Mouse (Mus musculus) lung, embryonic 16.5 days (tissue): ENCODE measurements around the gene Dnajb13. TPM values are rescaled to one million over a fixed set of nuclear protein-coding genes. Genes with fewer than 3 reads are reported as not detected.
"Not testable (repeated sequence)": the region's sequence is repeated elsewhere in the genome, so short reads cannot be mapped to it uniquely, and the experiment has no call there.

Experiments
- ATAC-seq: fragments of 200-750 bp; cut with Nextera tagmentation; 2 replicates; pipeline ENCODE4 v1.8.0; 2017; ENCODE audit warnings: low read depth, mild to moderate bottlenecking, moderate library complexity
- H3K27ac ChIP-seq: fragments of 300-500 bp; sonication (generic); 2 replicates; pipeline ENCODE4 v1.5.1; 2014; ENCODE audit warnings: mild to moderate bottlenecking, control low read depth, low read length
- H3K27me3 ChIP-seq: fragments of 300-500 bp; sonication (generic); 2 replicates; pipeline ENCODE4 v1.6.1; 2014; ENCODE audit warnings: low read depth, low read length, mixed read lengths; ENCODE audit not compliant: control insufficient read depth, insufficient read depth
- H3K36me3 ChIP-seq: fragments of 300-500 bp; sonication (generic); 2 replicates; pipeline ENCODE4 v1.6.1; 2014; ENCODE audit warnings: low read length; ENCODE audit not compliant: control insufficient read depth, insufficient read depth
- H3K4me1 ChIP-seq: fragments of 300-500 bp; sonication (generic); replicated peaks from 2 replicates; pipeline ENCODE4 v1.6.1; 2014; ENCODE audit warnings: low read length, mixed read lengths; ENCODE audit not compliant: control insufficient read depth, insufficient read depth
- H3K4me2 ChIP-seq: fragments of 300-500 bp; sonication (generic); 2 replicates; pipeline ENCODE4 v1.6.1; 2014; ENCODE audit warnings: low read depth, low read length, control low read depth
- H3K4me3 ChIP-seq: fragments of 300-500 bp; sonication (generic); 2 replicates; pipeline ENCODE4 v1.5.1; 2014; ENCODE audit warnings: mild to moderate bottlenecking, low read length, control low read depth
- H3K9ac ChIP-seq: fragments of 300-500 bp; sonication (generic); 2 replicates; pipeline ENCODE4 v1.6.1; 2014; ENCODE audit warnings: low read length, control low read depth
- H3K9me3 ChIP-seq: fragments of 300-500 bp; sonication (generic); 2 replicates; pipeline ENCODE4 v1.6.1; 2016; ENCODE audit warnings: low read length; ENCODE audit not compliant: control insufficient read depth
- WGBS: fragments of 180-500 bp; shearing (Covaris S2); extraction: QIAGEN DNeasy Blood & Tissue Kit; methylation state at CpG from one replicate; pipeline ENCODE4 v1.1.7; 2014; 5-methylcytosine and 5-hydroxymethylcytosine counted together
- polyA plus RNA-seq: library from polyadenylated mRNA; unstranded; fragments of >200 nt; fragmentation: Nextera tagmentation; extraction: Ambion mirVana; gene quantifications from 2 replicates; pipeline ENCODE4 v1.2.1, GENCODE M21; 2015

Gene Dnajb13
- polyA plus RNA-seq, 1 experiment from 2014 or later, result 8.5 TPM

DNA sequence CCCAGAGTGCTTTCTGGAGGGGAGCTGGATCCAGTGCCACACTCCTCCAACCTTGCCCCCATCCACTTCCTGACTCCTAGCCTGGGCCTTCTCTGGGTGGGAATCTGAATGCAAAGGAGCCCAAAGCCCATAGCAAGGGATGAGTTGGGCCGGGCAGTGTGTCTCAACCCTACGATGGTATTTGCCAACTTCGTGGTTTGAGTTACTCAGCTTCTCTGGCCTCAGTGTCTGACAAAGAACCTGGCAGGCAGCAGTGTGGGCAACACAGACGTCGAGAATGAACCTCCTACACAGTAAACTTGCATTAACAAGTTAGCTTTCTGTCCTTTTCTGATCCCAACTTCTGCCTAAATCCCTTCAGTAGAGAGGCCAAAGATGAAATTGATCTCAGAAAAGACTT lies 30.3 kb downstream of the Dnajb13 start:
- no peaks in the 10 kb centered on the region for H3K36me3 ChIP-seq
- no peaks in the 10 kb centered on the region for H3K27me3 ChIP-seq
- H3K27ac ChIP-seq, result no peak overlapping the region
- no peak overlapping the region for H3K9ac ChIP-seq
- ATAC-seq, result no peak
- H3K4me1 ChIP-seq, result peaks cover 8% of the 10 kb centered on the region
- no peaks in the 10 kb centered on the region for H3K9me3 ChIP-seq
- 85% methylated on average over 5 of the region's 5 CpGs for WGBS
- no peak overlapping the region for H3K4me3 ChIP-seq
- no peak overlapping the region for H3K4me2 ChIP-seq

DNA sequence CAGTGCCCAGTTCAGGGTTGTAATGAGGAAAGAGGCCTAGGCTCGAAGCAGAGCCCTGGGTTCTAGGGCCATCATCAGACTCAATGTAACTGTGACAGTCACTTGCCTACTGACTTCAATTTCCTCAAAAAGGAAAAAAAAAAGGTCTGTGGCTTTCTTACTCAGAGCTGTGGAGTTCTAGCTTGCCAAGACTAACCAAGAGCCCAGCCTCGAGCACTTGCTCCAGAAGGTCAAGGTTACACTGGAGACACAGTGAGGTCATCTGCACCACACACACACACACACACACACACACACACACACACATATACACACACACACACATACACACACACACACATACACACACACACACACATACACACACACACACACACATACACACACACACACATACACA lies 32.7 kb downstream of the Dnajb13 start:
- 72% methylated on average over 2 of the region's 2 CpGs for WGBS
- not testable (repeated sequence) for H3K9me3 ChIP-seq, H3K27ac ChIP-seq, H3K4me3 ChIP-seq, H3K36me3 ChIP-seq, H3K4me2 ChIP-seq, ATAC-seq, H3K27me3 ChIP-seq, H3K4me1 ChIP-seq, H3K9ac ChIP-seq

DNA sequence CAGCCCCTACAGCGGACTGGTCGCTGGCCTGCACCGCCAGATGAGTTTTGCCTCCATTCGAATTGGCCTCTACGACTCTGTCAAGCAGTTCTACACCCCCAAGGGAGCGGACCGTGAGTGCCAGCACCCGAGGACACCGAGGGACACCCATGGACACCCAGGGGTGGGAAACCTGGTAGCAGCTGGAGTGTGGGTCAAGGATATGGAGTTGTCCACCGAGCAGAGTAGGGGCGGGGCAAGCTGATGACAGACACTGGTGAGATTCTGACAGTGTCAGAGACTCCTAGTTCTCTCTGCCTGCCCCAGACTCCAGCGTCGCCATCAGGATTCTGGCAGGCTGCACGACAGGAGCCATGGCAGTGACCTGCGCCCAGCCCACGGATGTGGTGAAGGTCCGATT lies 34.6 kb downstream of the Dnajb13 start:
- H3K36me3 ChIP-seq, result no peaks in the 10 kb centered on the region
- WGBS, result 69% methylated on average over 17 of the region's 17 CpGs
- no peak overlapping the region for H3K9ac ChIP-seq
- no peak overlapping the region for H3K4me2 ChIP-seq
- no peaks in the 10 kb centered on the region for H3K9me3 ChIP-seq
- H3K27ac ChIP-seq, result no peak overlapping the region
- H3K4me3 ChIP-seq, result no peak overlapping the region
- H3K4me1 ChIP-seq, result no peaks in the 10 kb centered on the region
- no peak for ATAC-seq
- no peaks in the 10 kb centered on the region for H3K27me3 ChIP-seq

DNA sequence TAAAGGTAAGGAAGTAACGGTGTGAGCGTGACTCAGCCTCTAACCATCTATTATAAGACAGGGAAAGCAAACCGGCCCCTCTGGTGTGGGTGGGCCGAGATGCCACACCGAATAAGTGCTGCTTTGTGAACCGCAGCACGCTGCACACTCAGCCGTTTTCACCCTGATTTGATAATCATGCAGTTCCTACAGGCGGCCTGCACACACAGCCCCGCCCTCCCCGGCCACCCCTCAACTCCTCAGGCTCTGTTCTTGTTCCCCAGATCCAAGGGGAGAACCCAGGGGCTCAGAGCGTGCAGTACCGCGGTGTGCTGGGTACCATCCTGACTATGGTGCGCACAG lies 35.0 kb downstream of the Dnajb13 start:
- H3K27me3 ChIP-seq, result no peaks in the 10 kb centered on the region
- H3K27ac ChIP-seq, result no peak overlapping the region
- no peak overlapping the region for H3K4me3 ChIP-seq
- H3K4me1 ChIP-seq, result peaks cover 2% of the 10 kb centered on the region; the same call in 1 of the 2 replicates
- no peak for ATAC-seq
- no peak overlapping the region for H3K4me2 ChIP-seq
- no peaks in the 10 kb centered on the region for H3K9me3 ChIP-seq
- no peaks in the 10 kb centered on the region for H3K36me3 ChIP-seq
- H3K9ac ChIP-seq, result no peak overlapping the region
- 63% methylated on average over 15 of the region's 15 CpGs for WGBS

DNA sequence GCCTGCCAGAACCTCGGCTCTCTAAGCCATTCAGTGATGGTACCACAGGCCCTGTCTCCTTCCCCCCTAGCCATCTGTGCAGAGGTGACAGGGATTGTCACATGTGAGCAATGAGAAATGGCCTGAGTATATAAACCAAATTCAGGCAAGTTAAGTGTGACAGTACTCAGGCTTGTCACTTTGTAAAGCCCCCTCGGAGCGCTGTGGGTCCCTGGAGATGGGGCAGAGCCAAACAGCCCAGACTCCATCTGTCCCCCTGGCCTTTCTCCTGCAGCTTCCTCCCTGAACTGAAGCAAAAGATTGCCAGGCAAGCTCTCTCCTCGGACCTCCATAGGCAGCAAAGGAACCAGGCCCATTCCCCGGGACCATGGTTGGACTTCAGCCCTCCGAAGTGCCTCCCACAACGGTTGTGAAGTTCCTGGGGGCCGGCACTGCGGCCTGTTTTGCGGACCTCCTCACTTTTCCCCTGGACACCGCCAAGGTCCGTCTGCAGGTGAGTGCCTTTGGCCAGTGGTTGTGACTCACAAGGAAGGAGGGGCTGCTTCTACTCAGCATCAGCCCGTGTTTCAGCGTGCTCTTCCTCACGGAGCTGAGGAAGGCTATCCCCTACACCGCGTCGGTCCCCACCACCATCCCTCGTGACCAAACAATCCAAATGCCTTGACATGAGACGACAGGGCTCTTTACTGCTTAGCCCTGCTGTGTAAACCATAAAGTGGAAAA lies 35.5 kb downstream of the Dnajb13 start:
- Histone ChIP-seq H3K36me3 (no peaks in the 10 kb centered on the region), H3K4me3 (no peak overlapping the region), H3K4me2 (no peak overlapping the region), H3K4me1 (peaks cover 5% of the 10 kb centered on the region; the same call in 1 of the 2 replicates), H3K9ac (no peak overlapping the region), H3K27me3 (no peaks in the 10 kb centered on the region), H3K27ac (no peak overlapping the region), H3K9me3 (no peaks in the 10 kb centered on the region)
- no peak for ATAC-seq
- WGBS, result 73% methylated on average over 20 of the region's 20 CpGs

DNA sequence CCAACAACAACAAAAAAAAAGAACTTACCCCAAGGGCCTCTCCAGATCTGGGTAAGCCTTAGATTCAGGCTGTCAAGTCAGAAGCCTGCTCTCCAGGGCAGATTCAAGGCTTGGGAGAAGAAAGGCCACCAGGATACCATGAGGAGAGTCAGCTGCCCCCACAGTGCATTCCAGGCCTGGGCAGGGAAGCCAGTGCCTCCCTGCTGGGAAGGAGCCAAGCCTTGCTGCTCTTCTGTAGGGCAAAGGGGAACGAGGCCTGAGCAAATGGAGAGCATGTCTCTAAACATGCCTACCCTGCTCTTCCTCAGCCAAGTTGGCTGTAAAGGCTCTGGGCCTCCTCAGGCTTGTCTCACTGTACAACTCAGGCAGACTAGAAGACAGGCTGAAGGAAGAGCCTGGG lies 40.1 kb downstream of the Dnajb13 start:
- Histone ChIP-seq H3K27me3 (no peaks in the 10 kb centered on the region), H3K9ac (no peak overlapping the region), H3K36me3 (peaks cover 6% of the 10 kb centered on the region; the same call in 1 of the 2 replicates), H3K4me2 (no peak overlapping the region), H3K9me3 (no peaks in the 10 kb centered on the region), H3K4me3 (no peak overlapping the region), H3K27ac (0 out of 2 replicates have a peak overlapping the region, but pooled peaks have one; percentile 23), H3K4me1 (peaks cover 5% of the 10 kb centered on the region; the same call in 1 of the 2 replicates)
- 6% methylated on average over 1 of the region's 1 CpGs for WGBS
- peak; percentile 68; the same call in 1 of the 2 replicates for ATAC-seq

DNA sequence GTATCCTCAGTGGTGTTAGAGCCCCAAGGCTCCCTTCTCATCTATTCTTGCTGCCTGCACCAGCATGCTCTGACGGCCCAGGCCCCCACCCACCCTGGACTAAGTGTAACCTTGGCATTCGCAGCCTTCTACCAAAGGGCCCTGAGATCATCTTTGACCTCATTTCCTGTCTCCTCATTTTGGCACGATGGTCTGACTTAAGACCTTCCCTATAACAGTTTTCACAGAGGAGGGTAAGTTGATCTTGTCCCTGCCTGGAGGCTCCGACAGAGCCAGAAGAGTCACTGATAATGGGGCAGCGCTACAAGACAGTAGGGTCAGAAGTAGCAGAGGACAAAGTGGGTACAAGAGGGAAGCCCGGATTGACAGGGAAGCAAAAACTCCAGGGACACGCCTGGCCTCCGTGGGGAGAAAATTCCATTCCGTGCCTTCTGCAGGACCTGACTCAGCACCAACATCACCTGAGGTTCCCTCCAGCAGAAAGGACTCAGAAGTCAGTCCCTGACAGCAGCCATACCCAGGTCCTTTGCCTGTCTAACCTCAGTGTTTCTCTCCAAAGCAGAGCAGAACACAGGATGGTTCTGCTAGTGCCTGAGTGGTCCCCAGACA lies 40.8 kb downstream of the Dnajb13 start:
- H3K4me2 ChIP-seq, result no peak overlapping the region
- no peak overlapping the region for H3K27ac ChIP-seq
- no peaks in the 10 kb centered on the region for H3K27me3 ChIP-seq
- H3K4me3 ChIP-seq, result no peak overlapping the region
- peaks cover 6% of the 10 kb centered on the region; the same call in 1 of the 2 replicates for H3K36me3 ChIP-seq
- WGBS, result 69% methylated on average over 9 of the region's 9 CpGs
- H3K9ac ChIP-seq, result no peak overlapping the region
- no peaks in the 10 kb centered on the region for H3K9me3 ChIP-seq
- H3K4me1 ChIP-seq, result peaks cover 5% of the 10 kb centered on the region; the same call in 1 of the 2 replicates
- no peak for ATAC-seq

DNA sequence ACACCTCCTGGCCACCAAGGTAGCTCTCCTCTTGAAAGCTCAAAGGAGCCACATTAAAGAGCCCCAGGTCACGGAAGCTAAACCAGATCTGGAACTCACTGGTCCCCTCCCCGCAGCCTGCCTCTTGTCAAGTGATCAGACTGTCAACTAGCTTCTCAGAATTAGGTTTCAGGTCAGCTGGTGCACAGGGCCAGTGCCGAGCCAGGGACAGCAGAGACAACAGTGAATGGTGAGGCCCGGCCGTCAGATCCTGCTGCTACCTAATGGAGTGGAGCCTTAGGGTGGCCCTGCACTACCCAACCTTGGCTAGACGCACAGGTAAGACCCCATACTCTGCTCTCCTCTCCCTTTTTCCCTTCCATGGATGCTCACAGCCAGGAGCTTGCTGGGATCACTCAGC lies 42.0 kb downstream of the Dnajb13 start, which contains the start of gene Ucp3:
Gene Ucp3, plus strand, starts transcription at position 214 of the 400 bp plus-strand sequence.
- 64% methylated on average over 6 of the region's 6 CpGs for WGBS
- Histone ChIP-seq H3K9me3 (no peaks in the 10 kb centered on the region), H3K27ac (no peak within 1 kb of the TSS), H3K36me3 (peaks cover 6% of the 10 kb centered on the region; the same call in 1 of the 2 replicates), H3K4me1 (peaks cover 5% of the 10 kb centered on the region; the same call in 1 of the 2 replicates), H3K27me3 (no peaks in the 10 kb centered on the region), H3K4me2 (no peak within 1 kb of the TSS), H3K9ac (no peak within 1 kb of the TSS), H3K4me3 (no peak within 1 kb of the TSS)
- no peak for ATAC-seq

DNA sequence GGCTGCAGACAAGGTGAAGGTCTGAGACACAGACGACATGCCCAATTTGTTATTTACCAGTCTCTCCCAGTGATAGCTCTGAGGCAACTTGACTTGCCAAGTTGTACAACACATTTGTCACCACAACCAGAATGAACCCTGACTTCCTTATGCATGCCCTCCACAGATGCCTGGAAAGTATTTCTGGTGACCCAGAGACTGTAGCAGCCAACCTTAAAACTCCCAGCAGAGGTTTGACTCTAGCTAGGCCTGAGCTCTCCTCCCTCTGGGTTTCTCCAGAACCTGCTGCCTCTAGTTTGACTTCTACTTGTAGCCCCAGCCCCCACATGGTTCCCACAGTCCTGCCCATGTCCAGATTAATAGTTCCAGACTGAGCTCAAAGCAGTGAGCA lies 43.4 kb downstream of the Dnajb13 start:
- no peak overlapping the region for H3K27ac ChIP-seq
- no peak overlapping the region for H3K9ac ChIP-seq
- no peak for ATAC-seq
- H3K4me3 ChIP-seq, result no peak overlapping the region
- H3K36me3 ChIP-seq, result peaks cover 6% of the 10 kb centered on the region; the same call in 1 of the 2 replicates
- 95% methylated on average over 1 of the region's 1 CpGs for WGBS
- no peak overlapping the region for H3K4me2 ChIP-seq
- peaks cover 5% of the 10 kb centered on the region; the same call in 1 of the 2 replicates for H3K4me1 ChIP-seq
- H3K9me3 ChIP-seq, result no peaks in the 10 kb centered on the region
- H3K27me3 ChIP-seq, result no peaks in the 10 kb centered on the region
